Mouse (Mus musculus) MEL (cell line): ENCODE data around the gene Exoc6b. TPM values are rescaled to one million over a fixed set of nuclear protein-coding genes. Genes with fewer than 3 reads are reported as not detected.
A peak's percentile ranks its signal among the peaks of the same experiment; 100 is the strongest.

Source experiments
- DNase-seq: peaks from one replicate; pipeline ENCODE4 v3.0.0; 2011; ENCODE audit warnings: low read depth, low spot score
- H3K27ac ChIP-seq: 2 replicates; pipeline ENCODE4 v1.5.1; 2012; ENCODE audit warnings: low read depth, mild to moderate bottlenecking, control low read depth, low read length, moderate library complexity; ENCODE audit not compliant: control insufficient read depth
- H3K27me3 ChIP-seq, 2 experiments: fragments of 150-350 bp in 1 of 2; sonication (generic) in 1 of 2; 2 replicates each; pipeline ENCODE4 v1.6.1; 2012; ENCODE audit warnings: low read length in 2 of 2, mild to moderate bottlenecking in 2 of 2, improper control_type of control experiment in 1 of 2, moderate library complexity in 1 of 2; ENCODE audit not compliant: insufficient read depth in 2 of 2, control insufficient read depth in 1 of 2
- H3K36me3 ChIP-seq, 2 experiments: 2 replicates each; pipeline ENCODE4 v1.6.1; 2012 to 2014; ENCODE audit warnings: low read length in 2 of 2, improper control_type of control experiment in 1 of 2, inconsistent platforms in 1 of 2, mild to moderate bottlenecking in 1 of 2; ENCODE audit not compliant: insufficient read depth in 2 of 2, control insufficient read depth in 1 of 2
- H3K4me1 ChIP-seq, 2 experiments: fragments of 150-350 bp in 1 of 2; sonication (generic) in 1 of 2; 2 replicates each; pipeline ENCODE4 v1.6.1; 2012; ENCODE audit warnings: low read length in 2 of 2, improper control_type of control experiment in 1 of 2, mild to moderate bottlenecking in 1 of 2; ENCODE audit not compliant: insufficient read depth in 2 of 2, control insufficient read depth in 1 of 2
- H3K4me3 ChIP-seq, 2 experiments: fragments of 150-350 bp in 1 of 2; sonication (generic) in 1 of 2; 2 replicates each; pipeline ENCODE4 v1.5.1; 2012; ENCODE audit warnings: low read depth in 2 of 2, low read length in 2 of 2, mild to moderate bottlenecking in 2 of 2, moderate library complexity in 2 of 2, control low read depth in 1 of 2, improper control_type of control experiment in 1 of 2; ENCODE audit not compliant: control insufficient read depth in 1 of 2, insufficient read depth in 1 of 2
- H3K79me2 ChIP-seq: 2 replicates; pipeline ENCODE4 v1.6.1; 2012; ENCODE audit warnings: mild to moderate bottlenecking, low read length, moderate library complexity; ENCODE audit not compliant: control insufficient read depth, poor library complexity, insufficient read depth
- H3K9ac ChIP-seq: 2 replicates; pipeline ENCODE4 v1.6.1; 2012; ENCODE audit warnings: low read depth, mild to moderate bottlenecking, control low read depth, low read length, moderate library complexity; ENCODE audit not compliant: control insufficient read depth, poor library complexity, severe bottlenecking
- H3K9me3 ChIP-seq: fragments of 150-350 bp; sonication (generic); replicated peaks from 2 replicates; pipeline ENCODE4 v1.6.1; 2012; ENCODE audit warnings: mild to moderate bottlenecking, low read length, improper control_type of control experiment, moderate library complexity; ENCODE audit not compliant: insufficient read depth
- BHLHE40 ChIP-seq: IDR thresholded peaks from 2 replicates; pipeline ENCODE4 v1.6.1; 2012; ENCODE audit warnings: low read depth, mild to moderate bottlenecking, inconsistent platforms, low read length, improper control_type of control experiment, borderline replicate concordance
- CHD2 ChIP-seq: IDR thresholded peaks from 2 replicates; pipeline ENCODE4 v1.6.1; 2011; ENCODE audit warnings: low read length, improper control_type of control experiment
- CTCF ChIP-seq, 3 experiments: IDR thresholded peaks in 2 of 3; conservative IDR thresholded peaks in 1 of 3; 2 replicates each; pipeline ENCODE4 v1.5.1; 2011 to 2012; ENCODE audit warnings: low read length in 3 of 3, low read depth in 2 of 3, mild to moderate bottlenecking in 2 of 3, improper control_type of control experiment in 1 of 3, inconsistent platforms in 1 of 3, mixed read lengths in 1 of 3, moderate library complexity in 1 of 3; ENCODE audit not compliant: control insufficient read depth in 1 of 3, insufficient read depth in 1 of 3, poor library complexity in 1 of 3, severe bottlenecking in 1 of 3
- E2F4 ChIP-seq: IDR thresholded peaks from 2 replicates; pipeline ENCODE4 v1.6.1; 2011; ENCODE audit warnings: low read depth, low read length, improper control_type of control experiment, borderline replicate concordance
- EP300 ChIP-seq, 2 experiments: IDR thresholded peaks; 2 replicates each; pipeline ENCODE4 v1.6.1; 2011; ENCODE audit warnings: improper control_type of control experiment in 2 of 2, low read length in 2 of 2, low read depth in 1 of 2, mild to moderate bottlenecking in 1 of 2
- ETS1 ChIP-seq: IDR thresholded peaks from 2 replicates; pipeline ENCODE4 v1.6.1; 2012; ENCODE audit warnings: low read depth, mild to moderate bottlenecking, inconsistent platforms, low read length, improper control_type of control experiment, moderate library complexity
- GABPA ChIP-seq: IDR thresholded peaks from 2 replicates; pipeline ENCODE4 v1.6.1; 2012; ENCODE audit warnings: low read depth, mild to moderate bottlenecking, inconsistent platforms, low read length, improper control_type of control experiment, moderate library complexity
- GATA1 ChIP-seq: IDR thresholded peaks from 2 replicates; pipeline ENCODE4 v1.6.1; 2011; ENCODE audit warnings: low read depth, low read length, improper control_type of control experiment
- MAX ChIP-seq: IDR thresholded peaks from 2 replicates; pipeline ENCODE4 v1.6.1; 2011; ENCODE audit warnings: low read length, improper control_type of control experiment
- MAZ ChIP-seq: IDR thresholded peaks from 2 replicates; pipeline ENCODE4 v1.6.1; 2012; ENCODE audit warnings: low read depth, mild to moderate bottlenecking, inconsistent platforms, low read length, improper control_type of control experiment
- MEF2A ChIP-seq: IDR thresholded peaks from 2 replicates; pipeline ENCODE4 v1.6.1; 2014; ENCODE audit warnings: low read depth, mild to moderate bottlenecking, inconsistent platforms, low read length, improper control_type of control experiment; ENCODE audit not compliant: poor library complexity, insufficient replicate concordance, severe bottlenecking; ENCODE audit errors: extremely low read depth
- MXI1 ChIP-seq: IDR thresholded peaks from 2 replicates; pipeline ENCODE4 v1.6.1; 2011; ENCODE audit warnings: mild to moderate bottlenecking, low read depth, low read length, improper control_type of control experiment
- MYB ChIP-seq: IDR thresholded peaks from 2 replicates; pipeline ENCODE4 v1.6.1; 2011; ENCODE audit warnings: mild to moderate bottlenecking, low read depth, low read length, improper control_type of control experiment
- NELFE ChIP-seq: IDR thresholded peaks from 2 replicates; pipeline ENCODE4 v1.6.1; 2011; ENCODE audit warnings: low read depth, low read length, improper control_type of control experiment
- POLR2AphosphoS2 ChIP-seq: IDR thresholded peaks from 2 replicates; pipeline ENCODE4 v1.6.1; 2011; ENCODE audit warnings: low read length, improper control_type of control experiment
- POLR2AphosphoS5 ChIP-seq: IDR thresholded peaks from 2 replicates; pipeline ENCODE4 v1.6.1; 2012; ENCODE audit warnings: low read depth, borderline replicate concordance, mild to moderate bottlenecking, inconsistent platforms, low read length, moderate library complexity, mixed read lengths
- RAD21 ChIP-seq: IDR thresholded peaks from 2 replicates; pipeline ENCODE4 v1.6.1; 2011; ENCODE audit warnings: mild to moderate bottlenecking, low read depth, low read length, improper control_type of control experiment
- RCOR1 ChIP-seq: IDR thresholded peaks from 2 replicates; pipeline ENCODE4 v1.6.1; 2012; ENCODE audit warnings: low read depth, mild to moderate bottlenecking, inconsistent platforms, low read length, improper control_type of control experiment
- SMC3 ChIP-seq: IDR thresholded peaks from 2 replicates; pipeline ENCODE4 v1.6.1; 2011; ENCODE audit warnings: low read depth, low read length, improper control_type of control experiment
- TAL1 ChIP-seq: IDR thresholded peaks from 2 replicates; pipeline ENCODE4 v1.6.1; 2012; ENCODE audit warnings: mild to moderate bottlenecking, inconsistent platforms, low read length, moderate library complexity, mixed read lengths
- TBP ChIP-seq: IDR thresholded peaks from 2 replicates; pipeline ENCODE4 v1.8.0; 2011; ENCODE audit warnings: low read depth, low read length, improper control_type of control experiment
- TCF12 ChIP-seq: IDR thresholded peaks from 2 replicates; pipeline ENCODE4 v1.6.1; 2014; ENCODE audit warnings: low read depth, mild to moderate bottlenecking, inconsistent platforms, low read length, improper control_type of control experiment, moderate library complexity
- UBTF ChIP-seq: IDR thresholded peaks from 2 replicates; pipeline ENCODE4 v1.6.1; 2012; ENCODE audit warnings: low read depth, mild to moderate bottlenecking, inconsistent platforms, low read length, improper control_type of control experiment, moderate library complexity, borderline replicate concordance; ENCODE audit not compliant: insufficient read depth
- USF1 ChIP-seq: IDR thresholded peaks from 2 replicates; pipeline ENCODE4 v1.6.1; 2014; ENCODE audit warnings: low read depth, mild to moderate bottlenecking, inconsistent platforms, low read length, improper control_type of control experiment, moderate library complexity
- USF2 ChIP-seq, 2 experiments: IDR thresholded peaks; 2 replicates each; pipeline ENCODE4 v1.6.1; 2011 to 2012; ENCODE audit warnings: improper control_type of control experiment in 2 of 2, low read length in 2 of 2, borderline replicate concordance in 1 of 2, inconsistent platforms in 1 of 2, low read depth in 1 of 2, mild to moderate bottlenecking in 1 of 2; ENCODE audit not compliant: insufficient read depth in 1 of 2
- ZC3H11A ChIP-seq: IDR thresholded peaks from 2 replicates; pipeline ENCODE4 v1.6.1; 2012; ENCODE audit warnings: low read depth, mild to moderate bottlenecking, inconsistent platforms, low read length, improper control_type of control experiment
- ZKSCAN1 ChIP-seq: IDR thresholded peaks from 2 replicates; pipeline ENCODE4 v1.6.1; 2012; ENCODE audit warnings: low read depth, mild to moderate bottlenecking, inconsistent platforms, low read length, improper control_type of control experiment, moderate library complexity
- ZNF384 ChIP-seq: IDR thresholded peaks from 2 replicates; pipeline ENCODE4 v1.6.1; 2012; ENCODE audit warnings: low read depth, mild to moderate bottlenecking, inconsistent platforms, low read length, improper control_type of control experiment
- polyA plus RNA-seq, 2 experiments: library from polyadenylated mRNA; stranded (reverse) in 1 of 2; unstranded in 1 of 2; fragments of >175 nt in 1 of 2; fragments of >200 nt in 1 of 2; gene quantifications; 2 replicates each; pipeline versions ENCODE4 v1.2.1 to v1.2.4; 2012; ENCODE audit warnings: low replicate concordance in 2 of 2, low read depth in 1 of 2; ENCODE audit not compliant: insufficient read length in 2 of 2, insufficient read depth in 1 of 2, missing spikeins in 1 of 2
- total RNA-seq: library from RNA; depleted of rRNA; stranded (reverse); fragments of 300-350 nt; gene quantifications from 2 replicates; pipeline ENCODE4 v1.2.3, GENCODE M21; 2012

Gene Exoc6b
- total and polyA plus RNA-seq, 3 experiments: 3.4 to 6.5 TPM; not detected in 1

DNA sequence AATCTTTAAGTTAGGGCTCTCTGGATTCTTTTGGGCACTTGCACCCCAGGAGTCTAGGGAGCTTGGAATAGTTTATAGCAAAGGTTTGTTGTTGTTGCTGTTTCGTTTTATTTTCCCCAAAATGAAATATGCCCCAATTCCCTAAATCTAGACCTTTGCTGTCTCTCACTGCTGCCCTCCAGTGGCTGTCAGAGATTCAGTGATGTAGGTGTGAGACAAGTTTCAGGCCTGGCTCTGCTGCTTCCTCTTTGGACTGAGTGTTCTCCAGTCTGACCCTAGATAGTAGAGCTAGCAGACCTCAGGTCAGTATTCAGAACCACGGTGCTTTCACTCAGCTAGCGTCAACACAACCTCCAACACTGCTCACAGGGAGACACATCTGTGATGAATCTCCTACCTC, 332.4 kb downstream of the Exoc6b start:
- Histone ChIP-seq H3K27ac (no peak overlapping the region), H3K9me3 (no peaks in the 10 kb centered on the region), H3K36me3 (peaks cover 0 to 5% of the 10 kb centered on the region in 2 experiments; a peak in 2 of 4 replicates), H3K79me2 (no peaks in the 10 kb centered on the region), H3K27me3 (no peaks in the 10 kb centered on the region)
- TF ChIP-seq MXI1: no peak
- no peak for TF ChIP-seq MEF2A
- TF ChIP-seq CTCF (IDR thresholded peaks at IDR 0.05 in 2 of 3, conservative IDR thresholded peaks at IDR 0.05 in 1 of 3; ENCODE audit: control insufficient read depth in 1 of 3, insufficient read depth in 1 of 3, low read depth in 2 of 3, low read length in 3 of 3, poor library complexity in 1 of 3, severe bottlenecking in 1 of 3): peak; percentile 69 to 87 (median 83)
- no peak for TF ChIP-seq BHLHE40
- TF ChIP-seq E2F4: no peak
- no peak for TF ChIP-seq EP300 (IDR thresholded peaks at IDR 0.05; ENCODE audit: low read depth in 1 of 2, low read length in 2 of 2)
- TF ChIP-seq ZNF384: 0 out of 2 replicates have a peak, but pooled peaks have one; percentile 17
- no peak for TF ChIP-seq MYB
- peak; percentile 65 for TF ChIP-seq RAD21
- TF ChIP-seq USF1: no peak
- TF ChIP-seq RCOR1: no peak
- TF ChIP-seq ZC3H11A: peak; percentile 55
- no peak for TF ChIP-seq TAL1
- no peak for TF ChIP-seq POLR2AphosphoS5
- TF ChIP-seq SMC3: peak; percentile 93
- TF ChIP-seq, all 39 proteins: peak for 5
- H3K9ac ChIP-seq: no peak overlapping the region
- DNase-seq: peak; percentile 78
- no peak overlapping the region for H3K4me3 ChIP-seq
- peaks cover 6 to 8% of the 10 kb centered on the region in 2 experiments; a peak in 3 of 4 replicates for H3K4me1 ChIP-seq

DNA sequence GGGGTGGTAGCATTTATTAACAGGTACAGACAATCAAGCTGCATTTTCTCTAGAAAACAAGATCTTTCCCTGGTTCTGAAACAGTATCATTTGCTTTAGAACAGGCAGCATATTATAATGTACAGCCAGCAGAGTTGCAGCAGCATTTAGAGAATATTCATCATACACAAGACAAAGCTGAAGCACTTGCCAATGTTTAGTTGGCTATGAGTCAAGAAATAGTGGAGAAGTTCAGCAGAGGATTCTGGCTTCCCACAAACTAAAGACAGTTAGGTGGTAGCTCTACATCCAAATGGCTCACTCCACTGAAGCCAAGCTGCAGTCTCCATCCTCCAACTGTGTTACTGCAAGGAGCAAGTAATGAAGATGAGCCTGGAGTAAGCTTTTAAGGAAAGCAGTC, 342.4 kb downstream of the Exoc6b start:
- TF ChIP-seq UBTF (no peak), ZKSCAN1 (no peak), GATA1 (no peak), E2F4 (no peak), POLR2AphosphoS2 (no peak), MAX (no peak), USF2 (IDR thresholded peaks at IDR 0.05; ENCODE audit: borderline replicate concordance in 1 of 2, insufficient read depth in 1 of 2, low read depth in 1 of 2, low read length in 2 of 2) (no peak), GABPA (no peak), ETS1 (no peak), MAZ (no peak), RCOR1 (no peak), CHD2 (no peak), TCF12 (no peak), USF1 (no peak), NELFE (no peak), TBP (no peak), POLR2AphosphoS5 (no peak)
- TF ChIP-seq, all 39 proteins: peak for 0
- Histone ChIP-seq H3K79me2 (no peaks in the 10 kb centered on the region), H3K27ac (no peak overlapping the region), H3K27me3 (no peaks in the 10 kb centered on the region), H3K4me3 (no peak overlapping the region), H3K9ac (no peak overlapping the region), H3K9me3 (no peaks in the 10 kb centered on the region), H3K4me1 (no peaks in the 10 kb centered on the region), H3K36me3 (no peaks in the 10 kb centered on the region; a peak in 1 of 4 replicates)
- DNase-seq: peak; percentile 16
